In the genomic region with DNA sequence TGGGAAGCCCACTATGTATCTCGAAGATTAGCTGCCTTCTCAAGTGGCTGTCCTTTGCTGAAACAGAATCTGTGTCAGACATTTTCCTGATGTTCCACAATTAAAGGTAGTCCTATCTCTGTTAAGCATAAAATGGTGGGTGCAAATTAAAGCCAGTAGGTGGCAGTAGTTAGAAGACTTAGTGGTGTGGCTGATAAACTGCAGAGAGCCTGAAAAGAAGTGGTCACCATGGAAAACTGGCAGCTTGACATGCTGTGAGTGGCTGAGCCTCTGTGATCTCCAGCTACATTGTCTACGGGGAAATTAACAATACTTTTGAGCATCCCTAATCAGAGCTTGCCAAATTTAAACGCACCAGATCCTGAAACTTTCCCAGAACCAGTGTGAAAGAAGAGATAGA, we compare ENCODE assay signal across 2 mouse cellular contexts. TPM values are rescaled to one million over a fixed set of nuclear protein-coding genes. Genes with fewer than 3 reads are reported as not detected.
"Had no signal": no experiment of that assay in that cellular context is flagged by ENCODE, and none has a peak within 500 bp of the region (broad histone marks: within the 10 kb centered on the region; RNA-seq: fewer than 3 reads in every experiment).

No protein-coding gene starts in this region.

RNA-seq across cellular contexts. Expression of a gene that starts 50.0 kb away (rescaled TPM):
- total RNA-seq: megakaryocyte, adult 5-6 weeks had no signal
- polyA plus RNA-seq: liver, postnatal 0 days had no signal
